In genomic region chr9:35198945-35199771, GRCm38 (mm10) we compare ENCODE assay signal across 8 mouse cellular contexts. TPM values are rescaled to one million over a fixed set of nuclear protein-coding genes. Genes with fewer than 3 reads are reported as not detected.
A peak's percentile ranks its signal among the peaks of the same experiment; 100 is the strongest.
DNase-seq lines count a peak whose midpoint lies in the region; ATAC-seq and TF ChIP-seq lines count a peak whose summit lies in the region.

No protein-coding gene starts in this region.

- ATAC-seq in heart, embryonic 14.5 days (ENCODE audit: insufficient number of reproducible peaks, insufficient read depth, low FRiP score, low read depth): peak; percentile 47; the same call in 1 of the 2 replicates
- peak; percentile 9 for ATAC-seq in liver, embryonic 16.5 days (ENCODE audit: low read depth)

- H3K9me3 ChIP-seq in MEL (replicated peaks; ENCODE audit: insufficient read depth, low read length): no peaks in the 10 kb centered on the region
- H3K9me3 ChIP-seq in heart, embryonic 14.5 days (ENCODE audit: control insufficient read depth, low read length): no peaks in the 10 kb centered on the region
- no peaks in the 10 kb centered on the region for H3K9me3 ChIP-seq in liver, embryonic 16.5 days (replicated peaks; ENCODE audit: control insufficient read depth, low read length)

- 24% methylated on average over 18 of the region's 18 CpGs for WGBS in heart, embryonic 14.5 days
- 18% methylated on average over 18 of the region's 18 CpGs for WGBS in liver, embryonic 16.5 days (ENCODE audit: insufficient replicate concordance)

- peak; percentile 21 for DNase-seq in kidney, adult 11 months
- no peak for DNase-seq in kidney, adult 18-20 months
- peak; percentile 44 for DNase-seq in MEL (ENCODE audit: low read depth, low spot score)
- DNase-seq in retina, postnatal 1 day: no peak
- no peak for DNase-seq in left cerebral cortex, postnatal 4 days
- no peak for DNase-seq in urinary bladder, adult 18-20 months (ENCODE audit: low spot score in 2 of 2)

- no peak for TF ChIP-seq POLR2A in MEL (IDR thresholded peaks at IDR 0.05; ENCODE audit: control insufficient read depth in 1 of 2, insufficient read depth in 1 of 2, low read depth in 1 of 2, low read length in 2 of 2, poor library complexity in 1 of 2)

- H3K4me1 ChIP-seq in MEL (ENCODE audit: control insufficient read depth in 1 of 2, insufficient read depth in 2 of 2, low read length in 2 of 2): peaks cover 10 to 11% of the 10 kb centered on the region in 2 experiments
- peaks cover 2 to 15% of the 10 kb centered on the region in 2 experiments for H3K4me1 ChIP-seq in heart, embryonic 14.5 days (ENCODE audit: control insufficient read depth in 2 of 2, insufficient read depth in 2 of 2, low read length in 2 of 2)
- H3K4me1 ChIP-seq in liver, embryonic 16.5 days (ENCODE audit: control insufficient read depth, low read depth, low read length): peaks cover 15% of the 10 kb centered on the region

- peak overlapping the region; percentile 87 for H3K9ac ChIP-seq in MEL (ENCODE audit: control insufficient read depth, low read depth, low read length, poor library complexity, severe bottlenecking)
- peak overlapping the region; percentile 89 for H3K9ac ChIP-seq in heart, embryonic 14.5 days (ENCODE audit: low read length)
- peak overlapping the region; percentile 82 for H3K9ac ChIP-seq in liver, embryonic 16.5 days (ENCODE audit: low read depth, low read length)

- peak overlapping the region; percentile 88 to 90 for H3K4me3 ChIP-seq in MEL (ENCODE audit: control insufficient read depth in 1 of 2, insufficient read depth in 1 of 2, low read depth in 2 of 2, low read length in 2 of 2)
- H3K4me3 ChIP-seq in heart, embryonic 14.5 days (ENCODE audit: control insufficient read depth in 1 of 2, insufficient read depth in 1 of 2, low read depth in 1 of 2, low read length in 2 of 2): peak overlapping the region; percentile 67 to 81
- H3K4me3 ChIP-seq in liver, embryonic 16.5 days (ENCODE audit: low read depth, low read length): peak overlapping the region; percentile 73

- peak in 1 of 2 experiments; percentile 12; a peak in 1 of 4 replicates for TF ChIP-seq EP300 in MEL (IDR thresholded peaks at IDR 0.05; ENCODE audit: low read depth in 1 of 2, low read length in 2 of 2)

- peak overlapping the region; percentile 27; the same call in 1 of the 2 replicates for H3K27ac ChIP-seq in MEL (ENCODE audit: control insufficient read depth, low read depth, low read length)
- peak overlapping the region; percentile 8 to 57; a peak in 3 of 4 replicates for H3K27ac ChIP-seq in heart, embryonic 14.5 days (replicated peaks in 1 of 2; ENCODE audit: control insufficient read depth in 1 of 2, insufficient read depth in 1 of 2, low read depth in 2 of 2, low read length in 2 of 2)
- H3K27ac ChIP-seq in liver, embryonic 16.5 days (ENCODE audit: low read length): peak overlapping the region; percentile 50

- H3K79me2 ChIP-seq in MEL (ENCODE audit: control insufficient read depth, insufficient read depth, low read length, poor library complexity): peaks cover 1% of the 10 kb centered on the region; the same call in 1 of the 2 replicates

- intact Hi-C loops in left cerebral cortex, postnatal 4 days (cut with DNase I): no loop called here

- no peak for TF ChIP-seq RAD21 in MEL (IDR thresholded peaks at IDR 0.05; ENCODE audit: low read depth, low read length)

- H3K36me3 ChIP-seq in MEL (ENCODE audit: control insufficient read depth in 1 of 2, insufficient read depth in 2 of 2, low read length in 2 of 2): peaks cover 0 to 19% of the 10 kb centered on the region in 2 experiments; a peak in 2 of 4 replicates
- peaks cover 5% of the 10 kb centered on the region for H3K36me3 ChIP-seq in heart, embryonic 14.5 days (ENCODE audit: control insufficient read depth, insufficient read depth, low read length)
- no peaks in the 10 kb centered on the region for H3K36me3 ChIP-seq in liver, embryonic 16.5 days (ENCODE audit: control insufficient read depth, insufficient read depth)

- H3K27me3 ChIP-seq in MEL (ENCODE audit: control insufficient read depth in 1 of 2, insufficient read depth in 2 of 2, low read length in 2 of 2): no peaks in the 10 kb centered on the region
- H3K27me3 ChIP-seq in heart, embryonic 14.5 days (ENCODE audit: control insufficient read depth, insufficient read depth, low read length): no peaks in the 10 kb centered on the region
- H3K27me3 ChIP-seq in liver, embryonic 16.5 days (ENCODE audit: control insufficient read depth, insufficient read depth, low read depth, low read length): no peaks in the 10 kb centered on the region

- peak overlapping the region; percentile 77 for H3K4me2 ChIP-seq in heart, embryonic 14.5 days (ENCODE audit: low read length)
- H3K4me2 ChIP-seq in liver, embryonic 16.5 days (ENCODE audit: low read depth, low read length): peak overlapping the region; percentile 90

- no peak; a peak in 1 of 6 replicates for TF ChIP-seq CTCF in MEL (IDR thresholded peaks at IDR 0.05 in 2 of 3, conservative IDR thresholded peaks at IDR 0.05 in 1 of 3; ENCODE audit: control insufficient read depth in 1 of 3, insufficient read depth in 1 of 3, low read depth in 2 of 3, low read length in 3 of 3, poor library complexity in 1 of 3, severe bottlenecking in 1 of 3)

TF ChIP-seq in MEL, 35 proteins besides CTCF, POLR2A, EP300 and RAD21:
- TF ChIP-seq MAFK (IDR thresholded peaks at IDR 0.05; ENCODE audit: borderline replicate concordance, low read depth, low read length) (no peak), ELF1 (IDR thresholded peaks at IDR 0.05; ENCODE audit: low read depth, low read length) (no peak), ZC3H11A (IDR thresholded peaks at IDR 0.05; ENCODE audit: low read depth, low read length) (no peak), TAL1 (IDR thresholded peaks at IDR 0.05; ENCODE audit: low read length) (no peak), MAX (IDR thresholded peaks at IDR 0.05; ENCODE audit: low read length) (no peak)

RNA-seq across cellular contexts. Expression of gene Srpr, which starts 0.8 kb away (rescaled TPM):
- 36.8 and 42.9 TPM in 2 replicates for total RNA-seq in MEL (2012; rRNA removed)
- 100 to 1,000 TPM in 1 of 2 experiments, 10 to 100 TPM in 1; 63.5 to 113 TPM for polyA plus RNA-seq in MEL (2012; ENCODE audit: insufficient read depth in 1 of 2, insufficient read length in 2 of 2, low read depth in 1 of 2, low replicate concordance in 2 of 2, missing spikeins in 1 of 2)
- polyA plus RNA-seq in heart, embryonic 14.5 days (2014; fragmentation: Nextera tagmentation; extraction: Ambion mirVana): 102 and 109 TPM in 2 replicates
- 48.2 and 51.5 TPM in 2 replicates for polyA plus RNA-seq in liver, embryonic 16.5 days (2015; fragmentation: Nextera tagmentation; extraction: Ambion mirVana)
- total RNA-seq in left cerebral cortex, postnatal 4 days (2021): 10 to 100 TPM; 39.0 to 40.4 TPM

RNA-seq across cellular contexts. Expression of gene Tirap, which starts 0.9 kb away (rescaled TPM):
- 2.4 TPM in 2 replicates for total RNA-seq in MEL (2012; rRNA removed)
- 1 to 10 TPM in 1 of 2 experiments, not detected in 1; 5.3 TPM for polyA plus RNA-seq in MEL (2012; ENCODE audit: insufficient read depth in 1 of 2, insufficient read length in 2 of 2, low read depth in 1 of 2, low replicate concordance in 2 of 2, missing spikeins in 1 of 2)
- 7.8 and 8.0 TPM in 2 replicates for polyA plus RNA-seq in heart, embryonic 14.5 days (2014; fragmentation: Nextera tagmentation; extraction: Ambion mirVana)
- polyA plus RNA-seq in liver, embryonic 16.5 days (2015; fragmentation: Nextera tagmentation; extraction: Ambion mirVana): 7.2 and 8.5 TPM in 2 replicates
- 1 to 10 TPM; 3.3 to 3.6 TPM for total RNA-seq in left cerebral cortex, postnatal 4 days (2021)

RNA-seq across cellular contexts. Expression of gene Foxred1, which starts 11.7 kb away (rescaled TPM):
- 35.6 and 42.4 TPM in 2 replicates for total RNA-seq in MEL (2012; rRNA removed)
- polyA plus RNA-seq in MEL (2012; ENCODE audit: insufficient read depth in 1 of 2, insufficient read length in 2 of 2, low read depth in 1 of 2, low replicate concordance in 2 of 2, missing spikeins in 1 of 2): 10 to 100 TPM in 1 of 2 experiments, not detected in 1; 39.0 TPM
- 58.6 and 60.2 TPM in 2 replicates for polyA plus RNA-seq in heart, embryonic 14.5 days (2014; fragmentation: Nextera tagmentation; extraction: Ambion mirVana)
- 20.2 and 20.5 TPM in 2 replicates for polyA plus RNA-seq in liver, embryonic 16.5 days (2015; fragmentation: Nextera tagmentation; extraction: Ambion mirVana)
- total RNA-seq in left cerebral cortex, postnatal 4 days (2021): 10 to 100 TPM; 31.9 to 34.9 TPM

RNA-seq across cellular contexts. Expression of gene Dcps, which starts 23.3 kb away (rescaled TPM):
- total RNA-seq in MEL (2012; rRNA removed): 54.3 and 58.0 TPM in 2 replicates
- 100 to 1,000 TPM in 1 of 2 experiments, not detected in 1; 115 TPM for polyA plus RNA-seq in MEL (2012; ENCODE audit: insufficient read depth in 1 of 2, insufficient read length in 2 of 2, low read depth in 1 of 2, low replicate concordance in 2 of 2, missing spikeins in 1 of 2)
- polyA plus RNA-seq in heart, embryonic 14.5 days (2014; fragmentation: Nextera tagmentation; extraction: Ambion mirVana): 60.9 and 62.7 TPM in 2 replicates
- 43.4 and 44.2 TPM in 2 replicates for polyA plus RNA-seq in liver, embryonic 16.5 days (2015; fragmentation: Nextera tagmentation; extraction: Ambion mirVana)
- total RNA-seq in left cerebral cortex, postnatal 4 days (2021): 10 to 100 TPM; 25.9 to 27.2 TPM

Comparison
In these comparisons a context has a peak if more than half of its experiments do, and no peak if none do; other contexts are left out.
1. DNase-seq: peak in kidney, adult 11 months (single experiment) and MEL (single experiment); none in kidney, adult 18-20 months (single experiment), retina, postnatal 1 day (single experiment), left cerebral cortex, postnatal 4 days (single experiment) and urinary bladder, adult 18-20 months (0 of 2).
2. Peak in every context shown above with its lines, with median percentiles within 50 percentile points of each other: H3K27ac ChIP-seq, H3K4me3 ChIP-seq and H3K9ac ChIP-seq.